Mouse (Mus musculus) limb, embryonic 11.5 days (tissue): Measurements from ENCODE around the gene Vps13c. TPM values are rescaled to one million over a fixed set of nuclear protein-coding genes. Genes with fewer than 3 reads are reported as not detected.

Experiments
- ATAC-seq: fragments of 200-750 bp; cut with Nextera tagmentation; 2 replicates; pipeline ENCODE4 v1.8.0; 2017; ENCODE audit warnings: low read depth; ENCODE audit not compliant: insufficient number of reproducible peaks, low FRiP score, low TSS enrichment
- DNase-seq: peaks from one replicate; pipeline ENCODE4 v3.0.0-alpha.2; 2015; ENCODE audit warnings: low spot score
- H3K27ac ChIP-seq: fragments of 300-500 bp; sonication (generic); replicated peaks from 2 replicates; pipeline ENCODE4 v1.5.1; 2014; ENCODE audit warnings: low read depth, mild to moderate bottlenecking, low read length
- H3K27me3 ChIP-seq: fragments of 300-500 bp; sonication (generic); 2 replicates; pipeline ENCODE4 v1.6.1; 2014; ENCODE audit warnings: mild to moderate bottlenecking, low read length, mixed read lengths; ENCODE audit not compliant: control insufficient read depth, insufficient read depth
- H3K36me3 ChIP-seq: fragments of 300-500 bp; sonication (generic); 2 replicates; pipeline ENCODE4 v1.6.1; 2014; ENCODE audit warnings: mild to moderate bottlenecking, low read length, moderate library complexity, mixed read lengths; ENCODE audit not compliant: control insufficient read depth, insufficient read depth
- H3K4me1 ChIP-seq: fragments of 300-500 bp; sonication (generic); 2 replicates; pipeline ENCODE4 v1.6.1; 2014; ENCODE audit warnings: low read length, mixed read lengths; ENCODE audit not compliant: control insufficient read depth, insufficient read depth
- H3K4me2 ChIP-seq: fragments of 300-500 bp; sonication (generic); 2 replicates; pipeline ENCODE4 v1.6.1; 2014; ENCODE audit warnings: low read depth, mild to moderate bottlenecking, moderate library complexity; ENCODE audit not compliant: severe bottlenecking
- H3K4me3 ChIP-seq: fragments of 300-500 bp; sonication (generic); 2 replicates; pipeline ENCODE4 v1.5.1; 2014; ENCODE audit warnings: low read depth, low read length
- H3K9ac ChIP-seq: fragments of 300-500 bp; sonication (generic); 2 replicates; pipeline ENCODE4 v1.6.1; 2014; ENCODE audit warnings: mild to moderate bottlenecking, low read length
- H3K9me3 ChIP-seq: fragments of 300-500 bp; sonication (generic); 2 replicates; pipeline ENCODE4 v1.6.1; 2016; ENCODE audit warnings: low read length; ENCODE audit not compliant: control insufficient read depth
- WGBS: fragments of 180-500 bp; shearing (Covaris S2); extraction: QIAGEN DNeasy Blood & Tissue Kit; methylation state at CpG from one replicate; pipeline ENCODE4 v1.1.7; 2014; 5-methylcytosine and 5-hydroxymethylcytosine counted together
- polyA plus RNA-seq: library from polyadenylated mRNA; unstranded; fragments of >200 nt; fragmentation: Nextera tagmentation; extraction: Ambion mirVana; gene quantifications from 2 replicates; pipeline ENCODE4 v1.2.1, GENCODE M21; 2014

Gene Vps13c
- polyA plus RNA-seq, 1 experiment from 2014 or later, result 4.6 TPM

- Histone ChIP-seq H3K9me3 (no peaks in the 10 kb centered on the region), H3K4me3 (no peak overlapping the region), H3K9ac (no peak overlapping the region), H3K27ac (no peak overlapping the region), H3K27me3 (no peaks in the 10 kb centered on the region), H3K4me1 (no peaks in the 10 kb centered on the region), H3K4me2 (no peak overlapping the region), H3K36me3 (no peaks in the 10 kb centered on the region)
- 79% methylated on average over 5 of the region's 5 CpGs for WGBS
- DNase-seq, result no peak
- ATAC-seq, result no peak
These were observed 193.6 kb downstream of the Vps13c start for GRCm38 (mm10) chr9:68033771-68034170.

Other genes starting within 250 kb of the Vps13c start
- gene C2cd4b, start 81.0 kb upstream of the Vps13c start, polyA plus RNA-seq, result 0.23 TPM in 1 of 2 replicates, not detected in the other
- gene C2cd4a, start 8.1 kb upstream of the Vps13c start, polyA plus RNA-seq, result 0.11 and 0.23 TPM in 2 replicates